Mouse (Mus musculus): ENCODE results near the gene R3hdm4.

DNA sequence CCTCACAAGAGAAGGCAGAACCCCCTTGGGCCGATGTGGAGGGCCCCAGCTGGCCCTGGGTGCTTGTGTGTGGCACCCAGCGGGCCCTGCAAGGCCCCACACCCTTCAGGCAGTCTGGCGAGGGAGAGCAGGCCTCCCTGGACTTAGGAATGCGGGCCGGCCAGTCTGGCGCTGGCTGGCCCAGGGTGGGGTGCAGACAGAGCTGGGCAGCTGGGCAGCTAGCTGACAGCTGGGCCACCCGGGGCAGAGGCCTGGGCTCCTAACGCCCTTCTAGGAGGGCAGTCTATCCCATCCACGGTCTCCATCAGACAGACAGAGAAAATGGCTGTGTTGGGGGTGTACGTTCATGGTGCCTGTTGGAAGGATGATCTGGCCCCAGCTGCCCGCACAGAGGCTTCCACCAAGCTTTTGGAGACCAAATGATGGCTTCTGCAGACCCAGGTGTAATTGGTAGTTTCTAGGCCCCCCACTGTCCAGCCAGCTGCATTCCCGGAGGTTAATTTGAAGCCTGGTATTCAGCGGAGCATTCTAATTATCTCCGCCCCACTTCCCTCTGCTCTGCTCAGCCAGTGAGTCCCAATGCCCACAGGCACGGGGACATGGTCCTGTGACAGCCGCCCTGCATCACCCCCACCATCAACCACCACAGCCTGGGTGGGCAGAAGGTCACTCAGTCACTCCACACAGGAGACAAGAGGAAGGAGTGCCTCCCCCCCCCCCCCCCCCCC, 24.7 kb upstream of the R3hdm4 start:
- no peak for TF ChIP-seq CTCF (IDR thresholded peaks at IDR 0.05; ENCODE audit: low read depth)
- TF ChIP-seq EP300 (IDR thresholded peaks at IDR 0.05; ENCODE audit: low read depth) = no peak
